Mouse (Mus musculus): ENCODE data around the gene Slco6d1. TPM values are rescaled to one million over a fixed set of nuclear protein-coding genes. Genes with fewer than 3 reads are reported as not detected.
"Not testable (repeated sequence)": the region's sequence is repeated elsewhere in the genome, so short reads cannot be mapped to it uniquely, and the experiment has no call there.

Gene Slco6d1
- not detected in 2 replicates for polyA plus RNA-seq (2016; fragmentation: Nextera tagmentation; extraction: Ambion mirVana)

DNA sequence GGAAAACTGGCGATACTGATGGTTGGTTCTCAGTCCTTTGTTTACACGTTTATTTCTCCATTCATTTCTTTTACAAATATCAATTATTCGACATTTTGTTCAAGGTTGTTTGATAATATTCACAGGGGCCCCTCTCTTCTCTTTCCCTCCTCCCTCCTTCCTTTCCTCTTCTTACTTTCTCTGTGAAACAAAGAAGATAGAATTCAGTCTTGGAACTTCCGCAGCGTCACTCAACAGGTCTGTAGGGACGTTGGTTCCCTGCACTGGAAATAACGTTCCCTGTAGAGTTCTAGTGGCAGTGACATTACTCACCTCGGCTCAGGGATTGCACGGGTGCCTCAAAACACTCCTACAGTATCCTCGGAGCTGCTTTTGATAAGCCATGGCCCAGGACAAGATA lies at the start of gene Slco6d1:
Slco6d1 (plus strand) TSS at position 301 of the 400 bp plus-strand sequence.
- no peak within 1 kb of the TSS for H3K27ac ChIP-seq
- no peaks in the 10 kb centered on the region for H3K4me1 ChIP-seq
- no peaks in the 10 kb centered on the region for H3K36me3 ChIP-seq
- no peaks in the 10 kb centered on the region for H3K9me3 ChIP-seq
- no peaks in the 10 kb centered on the region for H3K27me3 ChIP-seq (ENCODE audit: insufficient read depth, poor library complexity, severe bottlenecking)
- DNase-seq (ENCODE audit: low spot score): no peak
- H3K4me3 ChIP-seq: no peak within 1 kb of the TSS
- 72% methylated on average over 10 of the region's 10 CpGs for WGBS

DNA sequence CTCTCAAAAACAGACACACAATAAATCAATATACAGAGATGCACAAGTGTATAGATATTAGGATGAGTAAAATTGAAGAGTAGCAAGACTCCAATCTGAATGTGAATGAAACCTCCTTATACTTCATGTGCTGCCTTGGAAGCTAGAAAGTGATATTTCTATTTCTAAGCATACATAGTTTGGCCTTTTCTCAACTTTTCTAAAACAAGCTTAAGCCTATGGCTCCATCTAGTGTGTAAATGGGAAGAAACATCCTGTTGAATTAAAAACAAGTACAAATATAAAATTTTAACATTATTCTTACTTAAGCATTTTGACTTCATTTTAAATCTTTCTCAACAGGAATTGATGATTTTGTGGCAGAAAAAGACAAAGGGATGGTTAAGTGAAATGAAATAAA lies 28.9 kb upstream of the Slco6d1 start:
- no peak for DNase-seq (ENCODE audit: low spot score)
- no peak overlapping the region for H3K4me3 ChIP-seq
- H3K36me3 ChIP-seq: no peaks in the 10 kb centered on the region
- no peaks in the 10 kb centered on the region for H3K4me1 ChIP-seq
- no peak overlapping the region for H3K27ac ChIP-seq
- no peaks in the 10 kb centered on the region for H3K27me3 ChIP-seq (ENCODE audit: insufficient read depth, poor library complexity, severe bottlenecking)
- H3K9me3 ChIP-seq: no peaks in the 10 kb centered on the region

DNA sequence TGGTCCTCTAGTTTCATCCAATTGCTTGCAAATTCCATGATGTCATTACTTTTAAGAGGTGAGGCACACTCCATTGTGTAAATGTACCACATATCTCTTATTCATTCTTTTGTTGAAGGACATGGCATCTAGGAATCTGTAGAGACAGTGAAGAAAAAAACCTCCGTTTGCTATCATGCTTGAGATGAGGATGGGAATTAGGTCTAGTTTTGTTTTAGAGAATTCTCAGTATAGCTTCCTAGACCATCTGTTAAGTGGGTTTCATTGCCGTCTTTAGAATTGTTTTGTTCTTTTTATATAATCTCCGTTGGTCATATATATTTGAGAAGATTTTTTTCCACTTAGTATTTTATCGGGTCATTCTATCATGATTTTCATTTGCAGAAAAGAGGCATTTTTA lies 27.0 kb downstream of the Slco6d1 start:
- no peak for DNase-seq (ENCODE audit: low spot score)
- no peaks in the 10 kb centered on the region for H3K27me3 ChIP-seq (ENCODE audit: insufficient read depth, poor library complexity, severe bottlenecking)
- H3K4me3 ChIP-seq: no peak overlapping the region
- 76% methylated on average over 4 of the region's 4 CpGs for WGBS
- no peaks in the 10 kb centered on the region for H3K4me1 ChIP-seq
- no peaks in the 10 kb centered on the region for H3K9me3 ChIP-seq
- H3K27ac ChIP-seq: no peak overlapping the region
- H3K36me3 ChIP-seq: no peaks in the 10 kb centered on the region

DNA sequence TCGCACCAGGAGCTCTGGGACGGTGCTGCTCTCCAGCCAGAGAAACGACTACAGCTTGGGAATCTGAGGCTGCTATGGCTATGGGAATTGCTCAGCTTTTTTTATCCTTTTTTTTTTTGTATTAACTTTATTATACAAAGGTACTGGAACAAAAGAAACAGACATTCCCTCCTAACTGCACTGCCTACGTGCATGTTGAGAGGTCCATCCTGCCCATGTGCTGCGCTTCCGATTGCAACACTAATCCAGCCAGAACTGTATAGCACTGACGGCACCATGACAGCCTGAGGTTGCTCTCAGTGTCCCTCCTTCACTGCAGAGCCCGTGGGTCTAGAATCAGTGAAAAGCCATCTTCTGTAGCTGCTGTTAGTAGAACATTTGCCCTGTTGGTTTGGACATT lies 38.3 kb downstream of the Slco6d1 start:
- not testable (repeated sequence) for DNase-seq (ENCODE audit: low spot score)

DNA sequence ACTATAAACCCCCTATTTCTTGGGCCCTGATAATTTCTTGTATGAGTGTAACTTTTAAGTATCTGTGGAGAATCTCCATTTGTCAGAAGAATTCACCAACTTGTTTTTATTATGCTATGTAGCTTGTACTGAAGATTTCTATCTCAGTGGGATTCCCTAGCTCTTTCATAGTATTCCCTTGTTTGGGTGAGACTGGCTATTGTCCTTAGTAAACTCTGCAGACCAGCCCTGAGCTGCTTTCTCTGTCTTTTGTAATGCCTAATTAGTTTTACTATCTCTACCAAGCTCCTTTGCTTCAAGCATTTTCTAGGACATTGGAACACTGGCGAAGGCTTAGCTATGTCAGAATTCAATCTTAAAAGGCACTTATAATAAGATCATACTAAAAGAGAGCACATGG lies 55.5 kb downstream of the Slco6d1 start:
- not testable (repeated sequence) for H3K27ac ChIP-seq; H3K27me3 ChIP-seq (ENCODE audit: insufficient read depth, poor library complexity, severe bottlenecking); H3K4me1 ChIP-seq; H3K36me3 ChIP-seq; H3K9me3 ChIP-seq; H3K4me3 ChIP-seq; DNase-seq (ENCODE audit: low spot score)
- WGBS: 64% methylated on average over 1 of the region's 1 CpGs

More for the DNA sequence above, 38.3 kb downstream of the Slco6d1 start:
- H3K27ac ChIP-seq; H3K4me1 ChIP-seq; H3K9me3 ChIP-seq; H3K27me3 ChIP-seq (ENCODE audit: insufficient read depth, poor library complexity, severe bottlenecking); H3K36me3 ChIP-seq; H3K4me3 ChIP-seq: not testable (repeated sequence)
- 87% methylated on average over 8 of the region's 8 CpGs for WGBS

DNA sequence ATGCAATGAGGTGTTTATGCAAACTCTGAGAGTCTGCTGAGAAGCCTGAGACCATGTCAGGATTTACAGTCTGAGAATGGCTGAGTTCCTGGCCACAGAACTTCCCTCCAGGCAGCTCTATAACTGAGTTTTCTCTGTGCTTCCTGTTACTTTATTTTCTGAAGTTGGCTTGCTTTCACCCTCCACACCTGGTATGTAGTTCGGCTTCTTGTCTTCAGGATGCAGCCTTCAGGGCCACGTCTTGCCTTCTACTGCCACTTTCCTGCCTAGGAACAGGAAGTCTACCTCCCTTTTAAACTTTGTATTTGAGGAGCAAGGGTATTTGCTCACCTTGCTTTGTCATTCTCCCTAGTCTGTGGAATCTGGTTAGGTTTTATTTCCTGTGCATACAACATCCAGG lies 58.3 kb downstream of the Slco6d1 start:
- H3K36me3 ChIP-seq: no peaks in the 10 kb centered on the region
- no peak overlapping the region for H3K4me3 ChIP-seq
- WGBS: 79% methylated on average over 2 of the region's 2 CpGs
- no peak overlapping the region for H3K27ac ChIP-seq
- H3K9me3 ChIP-seq: no peaks in the 10 kb centered on the region
- H3K27me3 ChIP-seq (ENCODE audit: insufficient read depth, poor library complexity, severe bottlenecking): no peaks in the 10 kb centered on the region
- H3K4me1 ChIP-seq: no peaks in the 10 kb centered on the region
- no peak for DNase-seq (ENCODE audit: low spot score)

DNA sequence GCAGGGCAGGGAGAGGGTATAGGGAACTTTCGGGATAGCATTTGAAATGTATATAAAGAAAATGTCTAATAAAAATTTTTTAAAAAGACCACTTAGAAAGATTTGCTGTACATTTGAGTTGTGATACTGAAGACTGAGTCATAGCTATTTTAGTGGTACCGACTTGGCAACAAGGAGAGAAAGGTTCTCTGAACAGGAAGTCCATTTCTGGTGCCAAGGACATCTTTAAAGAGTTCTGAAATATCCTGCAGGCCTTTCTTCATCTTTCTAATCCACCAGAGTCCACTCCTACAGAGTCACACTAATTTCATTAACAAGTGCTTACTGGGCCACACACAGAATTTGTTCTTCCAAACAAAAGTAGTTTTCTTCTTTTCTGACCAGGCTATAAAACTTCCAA lies 85.1 kb downstream of the Slco6d1 start:
- Histone ChIP-seq H3K9me3 (no peaks in the 10 kb centered on the region), H3K27ac (no peak overlapping the region), H3K4me1 (no peaks in the 10 kb centered on the region), H3K4me3 (no peak overlapping the region), H3K27me3 (ENCODE audit: insufficient read depth, poor library complexity, severe bottlenecking) (no peaks in the 10 kb centered on the region), H3K36me3 (no peaks in the 10 kb centered on the region)
- WGBS: 81% methylated on average over 2 of the region's 2 CpGs
- no peak for DNase-seq (ENCODE audit: low spot score)

DNA sequence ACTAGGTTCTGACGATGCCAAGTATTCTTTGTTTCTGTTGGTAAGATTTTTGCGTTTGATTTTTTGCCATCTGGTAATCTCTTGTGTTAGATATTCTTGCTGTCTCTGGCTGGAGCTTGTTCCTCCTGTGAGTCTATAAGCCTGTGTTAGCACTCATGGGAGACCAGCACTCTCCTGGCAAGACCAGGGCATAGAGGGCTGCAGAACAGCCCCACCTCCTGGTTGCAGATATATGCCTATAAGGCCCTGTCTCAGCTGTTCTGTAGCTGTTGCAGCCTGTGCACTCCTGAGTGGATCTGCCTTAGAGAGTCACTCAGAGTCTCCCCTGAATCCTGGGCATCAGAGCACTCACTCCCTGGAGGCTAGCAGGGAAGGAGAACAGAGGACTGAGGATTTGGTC lies 102.1 kb downstream of the Slco6d1 start:
- no peak for DNase-seq (ENCODE audit: low spot score)
- H3K4me3 ChIP-seq: no peak overlapping the region
- no peaks in the 10 kb centered on the region for H3K9me3 ChIP-seq
- no peaks in the 10 kb centered on the region for H3K27me3 ChIP-seq (ENCODE audit: insufficient read depth, poor library complexity, severe bottlenecking)
- WGBS: 81% methylated on average over 2 of the region's 2 CpGs
- H3K27ac ChIP-seq: no peak overlapping the region
- no peaks in the 10 kb centered on the region for H3K4me1 ChIP-seq
- H3K36me3 ChIP-seq: no peaks in the 10 kb centered on the region

DNA sequence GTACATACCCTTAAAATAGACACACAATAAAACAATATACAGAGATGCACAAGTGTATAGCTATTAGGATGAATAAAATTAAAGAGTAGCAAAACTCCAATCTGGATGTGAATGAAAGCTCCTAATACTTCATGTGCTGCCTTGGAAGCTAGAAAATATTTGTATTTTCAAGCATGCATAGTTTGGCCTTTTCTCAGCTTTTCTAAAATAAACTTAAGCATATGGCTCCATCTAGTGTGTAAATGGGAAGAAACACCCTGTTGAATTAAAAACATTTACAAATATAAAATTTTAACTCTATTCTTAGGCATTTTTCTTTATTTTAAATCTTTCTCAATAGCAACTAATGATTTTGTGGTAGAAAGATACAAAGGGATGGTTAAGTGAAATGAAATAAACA lies 102.6 kb downstream of the Slco6d1 start:
- H3K36me3 ChIP-seq: no peaks in the 10 kb centered on the region
- H3K4me3 ChIP-seq: no peak overlapping the region
- no peak for DNase-seq (ENCODE audit: low spot score)
- no peaks in the 10 kb centered on the region for H3K9me3 ChIP-seq
- H3K4me1 ChIP-seq: no peaks in the 10 kb centered on the region
- H3K27me3 ChIP-seq (ENCODE audit: insufficient read depth, poor library complexity, severe bottlenecking): no peaks in the 10 kb centered on the region
- no peak overlapping the region for H3K27ac ChIP-seq

DNA sequence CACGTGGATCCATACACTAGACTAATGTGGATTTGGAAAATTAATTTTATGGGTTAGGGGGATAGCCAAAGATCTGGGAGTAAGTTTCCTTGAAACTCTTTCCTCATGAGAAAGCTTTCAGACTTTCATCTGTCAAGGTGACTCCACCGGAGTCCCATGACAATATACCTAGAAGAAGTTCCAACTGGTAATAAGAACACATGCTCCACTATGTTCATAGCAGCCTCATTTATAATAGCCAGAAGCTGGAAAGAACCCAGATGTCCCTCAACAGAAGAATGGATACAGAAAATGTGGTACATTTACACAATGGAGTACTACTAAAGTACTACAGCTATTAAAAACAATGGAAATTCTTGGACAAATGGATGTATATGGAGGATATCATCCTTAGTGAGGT lies 107.4 kb downstream of the Slco6d1 start:
- H3K4me1 ChIP-seq; H3K9me3 ChIP-seq; H3K4me3 ChIP-seq; H3K36me3 ChIP-seq; DNase-seq (ENCODE audit: low spot score); H3K27ac ChIP-seq; H3K27me3 ChIP-seq (ENCODE audit: insufficient read depth, poor library complexity, severe bottlenecking): not testable (repeated sequence)
- WGBS: 77% methylated on average over 2 of the region's 2 CpGs

DNA sequence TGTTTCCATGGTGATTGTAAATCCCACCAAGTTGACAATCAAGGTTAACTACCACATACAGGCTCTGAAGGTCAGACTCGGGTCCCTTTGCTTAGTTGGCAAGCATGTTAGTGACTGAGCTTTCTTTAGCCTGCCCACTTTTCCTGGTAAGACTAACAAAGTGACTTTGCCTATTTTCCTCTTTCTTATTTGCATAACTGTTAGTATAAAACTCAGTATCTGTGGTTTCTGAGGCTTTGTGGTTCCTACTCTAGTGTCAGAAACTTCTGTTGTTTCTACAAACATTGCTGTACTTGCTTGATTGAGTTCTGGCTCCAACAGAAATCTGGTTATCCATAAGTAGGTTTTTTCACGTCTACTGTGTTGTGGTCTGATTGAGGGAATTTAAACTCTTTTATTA lies 124.4 kb downstream of the Slco6d1 start:
- Histone ChIP-seq H3K27ac (no peak overlapping the region), H3K4me1 (no peaks in the 10 kb centered on the region), H3K36me3 (no peaks in the 10 kb centered on the region), H3K4me3 (no peak overlapping the region), H3K9me3 (no peaks in the 10 kb centered on the region), H3K27me3 (ENCODE audit: insufficient read depth, poor library complexity, severe bottlenecking) (no peaks in the 10 kb centered on the region)
- DNase-seq (ENCODE audit: low spot score): no peak
- WGBS: 78% methylated on average over 2 of the region's 2 CpGs

DNA sequence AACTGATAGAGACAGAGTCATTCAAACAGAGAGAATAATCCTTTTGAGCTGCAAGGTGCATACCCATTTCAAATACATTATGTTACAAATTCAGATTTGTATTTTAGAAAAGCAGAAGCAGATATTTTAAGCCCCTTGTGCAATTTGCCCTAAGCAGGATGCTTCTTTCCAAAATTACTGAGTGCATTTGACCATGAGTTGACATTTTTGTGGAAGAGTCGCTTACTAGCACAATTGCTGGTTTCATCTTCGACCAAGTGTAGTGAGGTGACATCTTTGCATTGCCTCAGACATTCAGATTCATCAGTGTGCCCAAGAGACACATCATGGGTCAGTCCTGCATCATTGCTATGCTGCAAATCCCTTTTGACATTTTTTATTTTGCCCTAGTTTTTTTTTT lies 133.5 kb downstream of the Slco6d1 start:
- Histone ChIP-seq H3K4me3 (no peak overlapping the region), H3K36me3 (no peaks in the 10 kb centered on the region), H3K4me1 (no peaks in the 10 kb centered on the region), H3K27ac (no peak overlapping the region), H3K9me3 (no peaks in the 10 kb centered on the region), H3K27me3 (ENCODE audit: insufficient read depth, poor library complexity, severe bottlenecking) (no peaks in the 10 kb centered on the region)
- DNase-seq (ENCODE audit: low spot score): no peak
- WGBS: 81% methylated on average over 2 of the region's 2 CpGs

DNA sequence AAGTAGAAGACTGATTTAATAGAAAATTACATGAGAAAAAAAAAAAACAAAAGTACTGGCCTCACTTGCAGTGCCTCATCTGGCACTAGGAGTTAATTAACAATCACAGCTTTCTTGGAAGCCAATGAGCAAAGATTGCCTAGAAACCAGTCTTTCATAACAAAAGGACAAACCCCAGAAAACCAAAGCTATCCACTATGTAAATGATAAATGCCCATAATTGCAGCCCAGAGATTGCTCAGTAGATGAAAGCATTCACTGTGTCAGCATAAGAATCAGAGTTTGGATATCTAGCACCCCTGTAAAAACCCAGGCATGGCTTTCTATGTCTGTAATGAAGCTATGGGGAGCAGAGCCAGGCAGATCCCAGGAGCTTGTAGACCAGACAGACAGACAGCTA lies 144.8 kb downstream of the Slco6d1 start:
- Histone ChIP-seq H3K27ac (no peak overlapping the region), H3K9me3 (no peaks in the 10 kb centered on the region), H3K4me3 (no peak overlapping the region), H3K27me3 (ENCODE audit: insufficient read depth, poor library complexity, severe bottlenecking) (no peaks in the 10 kb centered on the region), H3K4me1 (no peaks in the 10 kb centered on the region), H3K36me3 (no peaks in the 10 kb centered on the region)
- no peak for DNase-seq (ENCODE audit: low spot score)
